Mouse (Mus musculus) heart, postnatal 0 days (tissue): ENCODE data around the gene Dhx40. TPM values are rescaled to one million over a fixed set of nuclear protein-coding genes. Genes with fewer than 3 reads are reported as not detected.

ENCODE experiments used
- ATAC-seq: fragments of 200-750 bp; cut with Nextera tagmentation; 2 replicates; pipeline ENCODE4 v1.8.0; 2017; ENCODE audit warnings: low read depth, moderate number of reproducible peaks, moderate library complexity; ENCODE audit not compliant: insufficient read depth
- DNase-seq: peaks from one replicate; pipeline ENCODE4 v3.0.0-alpha.2; 2016; ENCODE audit warnings: low spot score
- H3K27ac ChIP-seq: fragments of 300-500 bp; sonication (generic); 2 replicates; pipeline ENCODE4 v1.5.1; 2014; ENCODE audit warnings: low read depth, mild to moderate bottlenecking
- H3K27me3 ChIP-seq: fragments of 300-500 bp; sonication (generic); 2 replicates; pipeline ENCODE4 v1.6.1; 2014; ENCODE audit warnings: low read length, mixed read lengths; ENCODE audit not compliant: control insufficient read depth, insufficient read depth
- H3K36me3 ChIP-seq: fragments of 300-500 bp; sonication (generic); replicated peaks from 2 replicates; pipeline ENCODE4 v1.6.1; 2014; ENCODE audit warnings: low read length, mixed read lengths; ENCODE audit not compliant: control insufficient read depth, insufficient read depth
- H3K4me1 ChIP-seq: fragments of 300-500 bp; sonication (generic); 2 replicates; pipeline ENCODE4 v1.6.1; 2014; ENCODE audit warnings: antibody characterized with exemption; ENCODE audit not compliant: control insufficient read depth, insufficient read depth
- H3K4me2 ChIP-seq: fragments of 300-500 bp; sonication (generic); 2 replicates; pipeline ENCODE4 v1.6.1; 2014; ENCODE audit warnings: low read depth, mild to moderate bottlenecking, low read length, moderate library complexity
- H3K4me3 ChIP-seq: fragments of 300-500 bp; sonication (generic); 2 replicates; pipeline ENCODE4 v1.5.1; 2014; ENCODE audit warnings: low read depth, low read length
- H3K9ac ChIP-seq: fragments of 300-500 bp; sonication (generic); replicated peaks from 2 replicates; pipeline ENCODE4 v1.6.1; 2014; ENCODE audit warnings: low read depth, low read length, mixed read lengths
- H3K9me3 ChIP-seq: fragments of 300-500 bp; sonication (generic); replicated peaks from 2 replicates; pipeline ENCODE4 v1.6.1; 2016; ENCODE audit warnings: low read length; ENCODE audit not compliant: control insufficient read depth
- CTCF ChIP-seq: IDR thresholded peaks from 2 replicates; pipeline ENCODE4 v1.5.1; 2016; ENCODE audit warnings: antibody characterized with exemption, control low read depth, low read depth
- EP300 ChIP-seq: IDR thresholded peaks from 2 replicates; pipeline ENCODE4 v1.6.1; 2016; ENCODE audit warnings: antibody characterized with exemption, low read depth
- WGBS: fragments of 180-500 bp; shearing (Covaris S2); extraction: QIAGEN DNeasy Blood & Tissue Kit; methylation state at CpG from one replicate; pipeline ENCODE4 v1.1.7; 2014; 5-methylcytosine and 5-hydroxymethylcytosine counted together
- polyA plus RNA-seq: library from polyadenylated mRNA; unstranded; fragments of >200 nt; fragmentation: Nextera tagmentation; extraction: Ambion mirVana; gene quantifications from 2 replicates; pipeline ENCODE4 v1.2.1, GENCODE M21; 2015
- total RNA-seq: library from RNA; depleted of rRNA; stranded (reverse); fragments of >200 nt; gene quantifications from 2 replicates; pipeline ENCODE4 v1.2.3, GENCODE M21; 2014; ENCODE audit warnings: low replicate concordance

The Dhx40 gene
- total and polyA plus RNA-seq, 2 experiments from 2014 or later: 10.2 to 21.9 TPM

GRCm38 (mm10) chr11:86851234-86851671, 43.7 kb upstream of the Dhx40 start:
- Histone ChIP-seq H3K27ac (no peak overlapping the region), H3K9me3 (no peaks in the 10 kb centered on the region), H3K4me3 (no peak overlapping the region), H3K4me2 (no peak overlapping the region), H3K4me1 (no peaks in the 10 kb centered on the region), H3K27me3 (no peaks in the 10 kb centered on the region), H3K36me3 (no peaks in the 10 kb centered on the region), H3K9ac (no peak overlapping the region)
- 52% methylated on average over 7 of the region's 7 CpGs for WGBS
- no peak for DNase-seq
- no peak for ATAC-seq
- TF ChIP-seq EP300 (no peak), CTCF (no peak)

DNA sequence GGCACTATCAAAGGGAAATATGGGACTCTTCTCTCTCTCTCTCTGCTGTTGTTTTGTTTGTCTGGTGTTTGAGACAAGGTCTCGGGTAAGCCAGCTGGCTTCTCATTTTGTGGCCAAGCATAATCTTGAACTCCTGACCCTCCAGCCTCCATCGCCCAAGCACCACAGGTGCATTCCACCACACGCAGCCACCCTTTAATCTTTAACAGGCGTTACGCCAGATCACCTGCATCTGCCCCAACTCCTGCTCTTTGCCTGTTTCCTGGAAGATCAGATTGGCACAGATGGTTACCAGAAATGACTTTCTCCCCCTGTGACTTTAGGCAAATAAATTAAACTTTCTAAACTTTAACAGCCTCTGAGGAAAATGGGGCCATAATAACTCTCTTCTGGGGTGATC, 36.3 kb upstream of the Dhx40 start:
- H3K9ac ChIP-seq: no peak overlapping the region
- H3K4me2 ChIP-seq: no peak overlapping the region
- H3K27ac ChIP-seq: no peak overlapping the region
- no peak for ATAC-seq
- H3K4me3 ChIP-seq: no peak overlapping the region
- no peak for DNase-seq
- H3K4me1 ChIP-seq: peaks cover 10% of the 10 kb centered on the region
- 75% methylated on average over 5 of the region's 5 CpGs for WGBS
- no peaks in the 10 kb centered on the region for H3K27me3 ChIP-seq
- no peaks in the 10 kb centered on the region for H3K9me3 ChIP-seq
- TF ChIP-seq CTCF (no peak), EP300 (no peak)
- no peaks in the 10 kb centered on the region for H3K36me3 ChIP-seq

- H3K9me3 ChIP-seq: no peaks in the 10 kb centered on the region
- DNase-seq: no peak
- peak overlapping the region; percentile 44 for H3K27ac ChIP-seq
- no peak overlapping the region for H3K4me3 ChIP-seq
- H3K4me2 ChIP-seq: no peak overlapping the region
- no peaks in the 10 kb centered on the region for H3K36me3 ChIP-seq
- WGBS: 77% methylated on average over 8 of the region's 8 CpGs
- no peak for TF ChIP-seq CTCF
- no peak for TF ChIP-seq EP300
- no peak overlapping the region for H3K9ac ChIP-seq
- H3K27me3 ChIP-seq: no peaks in the 10 kb centered on the region
- H3K4me1 ChIP-seq: peaks cover 10% of the 10 kb centered on the region
- ATAC-seq: no peak
Observed at GRCm38 (mm10) chr11:86841261-86841660, 33.7 kb upstream of the Dhx40 start.

- Histone ChIP-seq H3K27ac (peak overlapping the region; percentile 44), H3K4me3 (no peak overlapping the region), H3K9me3 (no peaks in the 10 kb centered on the region), H3K9ac (0 out of 2 replicates have a peak overlapping the region, but pooled peaks have one; percentile 5), H3K27me3 (no peaks in the 10 kb centered on the region), H3K4me1 (peaks cover 10% of the 10 kb centered on the region), H3K36me3 (no peaks in the 10 kb centered on the region), H3K4me2 (no peak overlapping the region)
- ATAC-seq (peak; percentile 78), DNase-seq (peak; percentile 73)
- no peak for TF ChIP-seq EP300
- no peak for TF ChIP-seq CTCF
- 4% methylated on average over 3 of the region's 3 CpGs for WGBS
Observed at GRCm38 (mm10) chr11:86840511-86841154, 33.1 kb upstream of the Dhx40 start.

GRCm38 (mm10) chr11:86839716-86840447, 32.3 kb upstream of the Dhx40 start:
- TF ChIP-seq CTCF: no peak
- TF ChIP-seq EP300: no peak
- Histone ChIP-seq H3K4me1 (peaks cover 10% of the 10 kb centered on the region), H3K4me2 (no peak overlapping the region), H3K9ac (no peak overlapping the region), H3K27ac (peak overlapping the region; percentile 44), H3K36me3 (no peaks in the 10 kb centered on the region), H3K9me3 (no peaks in the 10 kb centered on the region), H3K27me3 (no peaks in the 10 kb centered on the region), H3K4me3 (no peak overlapping the region)
- DNase-seq: no peak
- WGBS: 41% methylated on average over 7 of the region's 7 CpGs
- ATAC-seq: peak; percentile 55
